Mouse (Mus musculus): ENCODE data around the gene Col2a1. TPM values are rescaled to one million over a fixed set of nuclear protein-coding genes. Genes with fewer than 3 reads are reported as not detected.

Col2a1 gene
- total and polyA plus RNA-seq, 2 experiments from 2014 or later, result 4.9 to 28.3 TPM

DNA sequence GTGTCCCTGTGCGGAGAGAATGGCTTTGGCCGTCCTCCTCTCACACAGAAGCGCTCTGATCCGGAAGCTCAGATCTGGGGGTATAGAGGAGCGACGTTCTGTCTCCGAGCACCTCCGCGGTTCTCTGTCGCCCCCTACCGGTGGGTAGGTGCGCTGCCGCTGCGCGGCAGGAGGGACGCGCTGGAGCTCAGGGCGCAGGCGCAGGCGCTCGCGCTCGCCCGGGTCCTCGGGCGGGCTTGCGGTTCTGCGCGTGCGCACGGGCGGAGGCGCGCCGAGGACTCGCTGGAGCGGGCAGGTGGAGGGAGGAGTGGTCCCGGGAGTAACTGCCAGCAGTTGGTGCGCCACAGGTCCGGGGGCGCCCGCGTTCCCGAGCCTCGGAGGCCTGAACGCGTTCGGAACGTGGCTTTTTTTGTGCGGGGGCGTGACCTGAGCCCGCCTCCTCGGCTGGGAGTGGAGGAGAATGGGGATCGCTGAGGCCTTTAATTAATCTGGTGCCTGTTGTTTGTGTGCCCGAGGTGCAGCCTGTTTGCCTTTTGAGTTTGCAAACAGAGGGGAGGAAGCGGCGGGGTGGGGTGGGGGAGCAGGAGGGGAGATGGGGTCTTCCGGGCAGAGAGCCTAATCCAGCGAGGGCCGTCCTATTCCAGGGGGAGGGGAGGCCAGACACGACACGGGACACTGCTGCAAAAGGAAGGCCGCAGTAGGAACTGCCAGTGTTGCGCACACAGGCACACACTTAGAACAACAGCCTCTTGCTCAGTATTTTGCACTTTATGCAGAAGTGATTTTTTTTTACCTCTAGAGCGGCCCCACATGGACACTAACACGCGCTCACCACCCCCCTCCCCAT is 40.3 kb downstream of the Col2a1 start, which contains the start of gene Tmem106c:
Gene Tmem106c (plus strand): TSS at position 212 of the 847 bp plus-strand sequence.
- 3% methylated on average over 67 of the region's 67 CpGs for WGBS
- DNase-seq (peak; percentile 98), ATAC-seq (peak; percentile 91)
- Histone ChIP-seq H3K4me2 (ENCODE audit: low read depth) (peak within 1 kb of the TSS; percentile 82), H3K4me3 (ENCODE audit: low read depth, low read length) (peak within 1 kb of the TSS; percentile 74), H3K9ac (peak within 1 kb of the TSS; percentile 76), H3K27me3 (ENCODE audit: insufficient read depth, low read length) (no peaks in the 10 kb centered on the region), H3K4me1 (ENCODE audit: insufficient read depth) (peaks cover 10% of the 10 kb centered on the region), H3K27ac (ENCODE audit: low read depth, low read length) (peak within 1 kb of the TSS; percentile 79), H3K9me3 (ENCODE audit: low read length) (no peaks in the 10 kb centered on the region), H3K36me3 (ENCODE audit: insufficient read depth) (no peaks in the 10 kb centered on the region)
- peak; percentile 97 for TF ChIP-seq CTCF (IDR thresholded peaks at IDR 0.05; ENCODE audit: low read depth)

DNA sequence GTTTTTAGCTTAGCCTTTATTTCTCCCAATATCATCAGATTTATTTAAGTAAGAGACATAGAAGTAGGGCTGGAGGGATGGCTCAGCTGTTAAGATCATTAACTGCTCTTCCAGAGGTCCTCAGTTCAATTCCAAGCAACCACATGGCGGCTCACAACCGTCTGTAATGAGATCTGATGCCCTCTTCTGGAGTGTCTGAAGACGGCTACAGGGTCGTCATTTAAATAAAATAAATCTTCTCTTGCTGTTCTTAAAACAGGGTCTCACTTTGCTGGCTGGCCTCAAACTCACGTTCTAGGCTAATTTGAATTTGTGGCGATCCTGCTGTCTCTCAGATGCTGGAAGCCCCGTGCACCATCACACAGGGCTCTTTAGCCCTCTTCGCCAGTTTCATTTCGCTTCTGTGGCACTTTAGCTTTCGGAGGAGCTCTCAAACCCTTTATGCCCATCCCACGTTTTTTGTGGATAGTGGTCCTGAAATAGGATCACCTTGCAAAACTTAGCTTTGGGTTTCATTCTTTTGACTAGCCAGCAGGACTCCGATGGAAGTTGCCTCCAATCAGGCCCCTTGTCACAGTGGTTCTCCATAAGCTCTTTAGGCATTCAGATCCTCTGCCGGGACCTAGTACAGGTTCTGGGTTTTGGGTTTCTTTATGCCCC is 41.0 kb downstream of the Col2a1 start:
- DNase-seq (no peak), ATAC-seq (no peak)
- Histone ChIP-seq H3K27me3 (ENCODE audit: insufficient read depth, low read length) (no peaks in the 10 kb centered on the region), H3K9ac (peak overlapping the region; percentile 76), H3K4me2 (ENCODE audit: low read depth) (peak overlapping the region; percentile 82), H3K4me1 (ENCODE audit: insufficient read depth) (peaks cover 10% of the 10 kb centered on the region), H3K9me3 (ENCODE audit: low read length) (no peaks in the 10 kb centered on the region), H3K27ac (ENCODE audit: low read depth, low read length) (peak overlapping the region; percentile 59), H3K36me3 (ENCODE audit: insufficient read depth) (no peaks in the 10 kb centered on the region), H3K4me3 (ENCODE audit: low read depth, low read length) (peak overlapping the region; percentile 74)
- no peak for TF ChIP-seq CTCF (IDR thresholded peaks at IDR 0.05; ENCODE audit: low read depth)
- WGBS, result 6% methylated on average over 13 of the region's 13 CpGs

DNA sequence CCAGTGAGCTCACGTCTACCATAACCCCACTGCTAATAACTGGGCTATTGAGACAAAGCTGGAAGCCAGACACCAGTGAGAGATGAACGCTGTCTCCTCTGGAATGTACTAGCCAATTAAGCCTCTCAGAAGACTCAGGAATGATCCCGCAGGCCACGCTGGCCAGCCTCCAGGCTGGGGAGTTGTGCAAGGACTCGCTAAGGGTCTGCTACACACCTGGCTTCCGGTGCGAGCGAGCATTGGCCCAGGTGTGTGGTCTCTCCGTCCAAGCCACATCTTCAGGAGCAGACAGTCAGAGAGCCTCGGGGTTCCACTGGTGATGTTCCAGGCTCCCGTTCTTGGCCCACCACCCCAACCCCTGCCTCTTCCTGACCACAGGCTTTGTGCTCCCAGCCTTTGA is 48.1 kb downstream of the Col2a1 start:
- ATAC-seq (no peak), DNase-seq (no peak)
- WGBS, result 51% methylated on average over 11 of the region's 11 CpGs
- Histone ChIP-seq H3K4me3 (ENCODE audit: low read depth, low read length) (no peak overlapping the region), H3K9me3 (ENCODE audit: low read length) (no peaks in the 10 kb centered on the region), H3K4me1 (ENCODE audit: insufficient read depth) (no peaks in the 10 kb centered on the region), H3K27me3 (ENCODE audit: insufficient read depth, low read length) (no peaks in the 10 kb centered on the region), H3K36me3 (ENCODE audit: insufficient read depth) (no peaks in the 10 kb centered on the region), H3K4me2 (ENCODE audit: low read depth) (no peak overlapping the region), H3K27ac (ENCODE audit: low read depth, low read length) (no peak overlapping the region), H3K9ac (no peak overlapping the region)
- no peak for TF ChIP-seq CTCF (IDR thresholded peaks at IDR 0.05; ENCODE audit: low read depth)

DNA sequence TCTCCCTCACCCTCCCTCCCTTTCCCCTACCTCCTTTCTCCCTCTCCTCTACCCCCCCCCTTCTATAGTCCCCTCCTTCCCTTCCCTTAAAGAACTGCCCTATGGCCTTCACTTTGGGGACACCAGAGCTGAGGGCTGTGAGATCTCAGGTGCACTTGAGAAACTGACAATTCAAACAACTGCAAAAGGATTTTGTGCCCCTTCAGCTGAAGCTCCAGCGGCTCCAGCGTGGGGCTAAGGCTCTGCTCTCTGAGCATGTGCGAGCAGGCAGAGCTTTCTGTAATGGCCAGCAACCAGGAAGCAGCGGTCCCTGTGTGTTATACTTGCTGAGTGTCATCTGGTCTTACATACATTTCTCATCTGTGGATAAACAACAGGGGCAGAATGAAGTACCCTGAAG is 48.8 kb downstream of the Col2a1 start:
- no peak for ATAC-seq
- Histone ChIP-seq H3K4me3 (ENCODE audit: low read depth, low read length) (no peak overlapping the region), H3K9ac (no peak overlapping the region), H3K4me2 (ENCODE audit: low read depth) (no peak overlapping the region), H3K27me3 (ENCODE audit: insufficient read depth, low read length) (no peaks in the 10 kb centered on the region), H3K27ac (ENCODE audit: low read depth, low read length) (no peak overlapping the region), H3K36me3 (ENCODE audit: insufficient read depth) (no peaks in the 10 kb centered on the region), H3K9me3 (ENCODE audit: low read length) (no peaks in the 10 kb centered on the region), H3K4me1 (ENCODE audit: insufficient read depth) (no peaks in the 10 kb centered on the region)
- no peak for TF ChIP-seq CTCF (IDR thresholded peaks at IDR 0.05; ENCODE audit: low read depth)
- WGBS, result 23% methylated on average over 4 of the region's 4 CpGs
- no peak for DNase-seq

DNA sequence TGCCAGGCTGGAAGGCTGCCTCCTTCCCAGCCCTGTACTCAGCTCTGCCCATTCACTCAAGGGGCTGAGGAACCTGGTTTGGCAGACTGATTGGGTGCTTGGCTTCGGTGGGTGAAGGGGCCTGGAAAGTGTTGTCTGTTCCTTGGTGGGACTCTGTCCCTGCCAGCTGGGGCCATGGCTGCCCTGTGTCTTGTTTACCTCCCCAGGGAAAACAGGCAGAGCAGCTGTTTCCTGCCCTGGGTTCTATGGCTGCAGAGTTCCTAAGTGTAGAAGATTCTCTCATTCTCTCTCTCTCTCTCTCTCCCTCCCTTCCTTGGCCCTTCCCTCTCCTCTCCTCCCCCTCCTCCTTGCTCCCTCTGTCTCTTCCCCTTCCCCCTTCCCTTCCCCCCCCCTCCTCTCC is 49.2 kb downstream of the Col2a1 start:
- Histone ChIP-seq H3K9ac (no peak overlapping the region), H3K36me3 (ENCODE audit: insufficient read depth) (no peaks in the 10 kb centered on the region), H3K4me1 (ENCODE audit: insufficient read depth) (no peaks in the 10 kb centered on the region), H3K27me3 (ENCODE audit: insufficient read depth, low read length) (no peaks in the 10 kb centered on the region), H3K4me3 (ENCODE audit: low read depth, low read length) (no peak overlapping the region), H3K9me3 (ENCODE audit: low read length) (no peaks in the 10 kb centered on the region), H3K4me2 (ENCODE audit: low read depth) (no peak overlapping the region), H3K27ac (ENCODE audit: low read depth, low read length) (no peak overlapping the region)
- WGBS, result 69% methylated on average over 1 of the region's 1 CpGs
- ATAC-seq, result no peak
- TF ChIP-seq CTCF (IDR thresholded peaks at IDR 0.05; ENCODE audit: low read depth), result no peak
- no peak for DNase-seq

DNA sequence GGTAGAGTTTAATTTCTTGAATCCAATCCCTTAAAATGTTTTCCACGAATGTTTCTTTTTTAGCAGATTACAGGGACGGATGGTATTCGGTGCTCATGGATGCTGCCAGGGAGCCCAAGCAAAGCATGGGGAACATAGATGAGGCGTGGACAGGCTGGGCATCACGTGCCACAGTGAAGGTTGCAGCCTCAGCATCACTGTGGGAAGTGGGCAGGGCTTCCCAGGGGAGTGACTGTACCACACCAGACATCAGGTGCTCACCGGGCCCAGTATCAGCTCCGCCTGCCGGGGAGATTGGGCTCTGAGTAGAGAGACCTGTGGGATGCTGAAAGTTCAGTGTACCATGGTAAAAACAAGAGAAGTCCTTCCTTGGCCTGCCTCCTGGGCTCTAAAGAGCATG is 49.8 kb downstream of the Col2a1 start:
- Histone ChIP-seq H3K4me1 (ENCODE audit: insufficient read depth) (no peaks in the 10 kb centered on the region), H3K4me3 (ENCODE audit: low read depth, low read length) (no peak overlapping the region), H3K27ac (ENCODE audit: low read depth, low read length) (no peak overlapping the region), H3K36me3 (ENCODE audit: insufficient read depth) (no peaks in the 10 kb centered on the region), H3K9ac (no peak overlapping the region), H3K4me2 (ENCODE audit: low read depth) (no peak overlapping the region), H3K27me3 (ENCODE audit: insufficient read depth, low read length) (no peaks in the 10 kb centered on the region), H3K9me3 (ENCODE audit: low read length) (no peaks in the 10 kb centered on the region)
- ATAC-seq, result no peak
- DNase-seq, result no peak
- TF ChIP-seq CTCF (IDR thresholded peaks at IDR 0.05; ENCODE audit: low read depth), result no peak
- WGBS, result 81% methylated on average over 8 of the region's 8 CpGs

DNA sequence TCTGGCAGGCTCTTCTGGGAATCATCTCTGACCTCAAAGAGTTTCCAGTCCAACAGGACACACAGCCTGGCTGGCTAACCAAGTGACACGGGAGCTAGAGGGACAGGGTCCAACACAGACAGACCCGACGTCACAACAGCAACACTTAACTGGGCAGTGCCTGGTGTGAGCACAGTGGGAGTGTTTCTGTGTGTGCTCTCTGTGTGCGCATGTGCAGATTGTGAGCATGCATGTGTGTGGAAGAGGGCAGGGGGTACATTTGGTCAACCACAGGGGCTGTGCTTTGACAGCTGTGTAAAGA is 51.7 kb downstream of the Col2a1 start:
- no peak overlapping the region for H3K4me3 ChIP-seq (ENCODE audit: low read depth, low read length)
- no peaks in the 10 kb centered on the region for H3K4me1 ChIP-seq (ENCODE audit: insufficient read depth)
- 72% methylated on average over 4 of the region's 4 CpGs for WGBS
- H3K9me3 ChIP-seq (ENCODE audit: low read length), result no peaks in the 10 kb centered on the region
- H3K36me3 ChIP-seq (ENCODE audit: insufficient read depth), result no peaks in the 10 kb centered on the region
- H3K27me3 ChIP-seq (ENCODE audit: insufficient read depth, low read length), result no peaks in the 10 kb centered on the region
- DNase-seq (no peak), ATAC-seq (0 out of 2 replicates have a peak, but pooled peaks have one; percentile 6)
- H3K4me2 ChIP-seq (ENCODE audit: low read depth), result peak overlapping the region; percentile 21; the same call in 1 of the 2 replicates
- no peak overlapping the region for H3K9ac ChIP-seq
- no peak overlapping the region for H3K27ac ChIP-seq (ENCODE audit: low read depth, low read length)
- TF ChIP-seq CTCF (IDR thresholded peaks at IDR 0.05; ENCODE audit: low read depth), result no peak

Measured in forebrain, postnatal 0 days (tissue).